Mouse (Mus musculus) neural tube, embryonic 14.5 days (tissue): ENCODE data around the gene Slc35f6. TPM values are rescaled to one million over a fixed set of nuclear protein-coding genes. Genes with fewer than 3 reads are reported as not detected.

ENCODE experiments used
- ATAC-seq: fragments of 200-750 bp; cut with Nextera tagmentation; 2 replicates; pipeline ENCODE4 v1.8.0; 2017; ENCODE audit warnings: low read depth, mild to moderate bottlenecking, moderate TSS enrichment, moderate library complexity
- H3K27ac ChIP-seq: fragments of 300-500 bp; sonication (generic); 2 replicates; pipeline ENCODE4 v1.5.1; 2014; ENCODE audit warnings: low read depth, mild to moderate bottlenecking, control low read depth, low read length, moderate library complexity, mixed read lengths
- H3K27me3 ChIP-seq: fragments of 300-500 bp; sonication (generic); 2 replicates; pipeline ENCODE4 v1.6.1; 2014; ENCODE audit warnings: low read length; ENCODE audit not compliant: control insufficient read depth, insufficient read depth
- H3K36me3 ChIP-seq: fragments of 300-500 bp; sonication (generic); 2 replicates; pipeline ENCODE4 v1.6.1; 2014; ENCODE audit warnings: low read length, mixed read lengths; ENCODE audit not compliant: control insufficient read depth, insufficient read depth
- H3K4me1 ChIP-seq: fragments of 300-500 bp; sonication (generic); 2 replicates; pipeline ENCODE4 v1.6.1; 2014; ENCODE audit warnings: low read length; ENCODE audit not compliant: control insufficient read depth, insufficient read depth
- H3K4me2 ChIP-seq: fragments of 300-500 bp; sonication (generic); 2 replicates; pipeline ENCODE4 v1.6.1; 2014; ENCODE audit warnings: mild to moderate bottlenecking, low read depth, low read length, control low read depth
- H3K4me3 ChIP-seq: fragments of 300-500 bp; sonication (generic); 2 replicates; pipeline ENCODE4 v1.5.1; 2014; ENCODE audit warnings: low read depth, low read length, control low read depth, mixed read lengths
- H3K9ac ChIP-seq: fragments of 300-500 bp; sonication (generic); replicated peaks from 2 replicates; pipeline ENCODE4 v1.6.1; 2014; ENCODE audit warnings: low read depth, mild to moderate bottlenecking, control low read depth, low read length, mixed read lengths
- H3K9me3 ChIP-seq: fragments of 300-500 bp; sonication (generic); 2 replicates; pipeline ENCODE4 v1.6.1; 2016; ENCODE audit warnings: low read length; ENCODE audit not compliant: control insufficient read depth
- WGBS: fragments of 180-500 bp; shearing (Covaris S2); extraction: QIAGEN DNeasy Blood & Tissue Kit; methylation state at CpG from one replicate; pipeline ENCODE4 v1.1.7; 2014; 5-methylcytosine and 5-hydroxymethylcytosine counted together
- polyA plus RNA-seq: library from polyadenylated mRNA; unstranded; fragments of >200 nt; fragmentation: Nextera tagmentation; extraction: Ambion mirVana; gene quantifications from 2 replicates; pipeline ENCODE4 v1.2.1, GENCODE M21; 2014

Slc35f6 gene
- polyA plus RNA-seq, 1 experiment from 2014 or later = 37.1 TPM

DNA sequence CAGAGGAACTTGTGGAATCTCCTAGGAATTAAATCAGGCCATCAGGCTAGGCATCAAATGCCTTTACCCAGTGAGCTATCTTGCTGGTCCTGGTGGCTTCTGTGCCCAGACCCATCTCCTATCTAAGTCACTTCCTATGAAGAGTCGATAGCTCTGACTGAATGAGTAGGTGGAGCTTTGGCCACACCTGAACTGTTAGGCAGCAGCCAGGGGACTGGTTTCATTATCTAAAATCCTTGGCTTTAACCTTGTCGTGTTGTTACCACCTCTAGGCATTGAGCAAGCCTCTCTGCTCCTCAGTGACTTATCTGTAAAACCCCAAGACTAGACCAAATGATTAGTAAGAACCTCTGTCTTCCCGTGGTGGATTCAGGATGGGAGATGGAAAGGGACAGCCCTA, 30.4 kb upstream of the Slc35f6 start:
- Histone ChIP-seq H3K4me1 (peaks cover 4% of the 10 kb centered on the region), H3K4me2 (no peak overlapping the region), H3K4me3 (no peak overlapping the region), H3K36me3 (no peaks in the 10 kb centered on the region), H3K9me3 (no peaks in the 10 kb centered on the region), H3K27ac (no peak overlapping the region), H3K9ac (no peak overlapping the region), H3K27me3 (peaks cover 13% of the 10 kb centered on the region)
- 33% methylated on average over 3 of the region's 3 CpGs for WGBS
- no peak for ATAC-seq

DNA sequence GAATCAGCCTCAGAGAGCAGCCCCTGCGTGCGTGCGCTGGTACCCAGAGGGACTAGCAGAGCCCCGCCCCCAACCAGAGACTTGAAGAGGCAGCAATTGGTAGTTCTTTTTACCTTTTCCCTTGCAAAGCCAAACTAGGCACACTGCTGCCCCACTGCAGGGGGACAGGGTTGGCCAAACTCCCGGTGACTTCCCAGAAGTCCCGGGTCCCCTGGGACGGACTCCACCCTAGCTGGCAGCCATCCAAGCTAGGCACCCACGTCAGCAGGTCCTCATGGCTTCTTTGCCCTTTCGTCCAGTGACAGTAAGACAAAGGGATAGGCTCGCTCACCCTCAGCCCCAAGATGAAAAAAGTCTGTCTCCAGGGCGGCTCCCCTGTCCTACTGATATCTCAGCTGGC, 29.9 kb upstream of the Slc35f6 start:
- peaks cover 4% of the 10 kb centered on the region for H3K4me1 ChIP-seq
- H3K4me2 ChIP-seq = no peak overlapping the region
- H3K9ac ChIP-seq = no peak overlapping the region
- H3K27ac ChIP-seq = no peak overlapping the region
- no peaks in the 10 kb centered on the region for H3K36me3 ChIP-seq
- WGBS = 42% methylated on average over 11 of the region's 11 CpGs
- H3K27me3 ChIP-seq = peaks cover 18% of the 10 kb centered on the region
- H3K9me3 ChIP-seq = no peaks in the 10 kb centered on the region
- no peak for ATAC-seq
- H3K4me3 ChIP-seq = no peak overlapping the region

DNA sequence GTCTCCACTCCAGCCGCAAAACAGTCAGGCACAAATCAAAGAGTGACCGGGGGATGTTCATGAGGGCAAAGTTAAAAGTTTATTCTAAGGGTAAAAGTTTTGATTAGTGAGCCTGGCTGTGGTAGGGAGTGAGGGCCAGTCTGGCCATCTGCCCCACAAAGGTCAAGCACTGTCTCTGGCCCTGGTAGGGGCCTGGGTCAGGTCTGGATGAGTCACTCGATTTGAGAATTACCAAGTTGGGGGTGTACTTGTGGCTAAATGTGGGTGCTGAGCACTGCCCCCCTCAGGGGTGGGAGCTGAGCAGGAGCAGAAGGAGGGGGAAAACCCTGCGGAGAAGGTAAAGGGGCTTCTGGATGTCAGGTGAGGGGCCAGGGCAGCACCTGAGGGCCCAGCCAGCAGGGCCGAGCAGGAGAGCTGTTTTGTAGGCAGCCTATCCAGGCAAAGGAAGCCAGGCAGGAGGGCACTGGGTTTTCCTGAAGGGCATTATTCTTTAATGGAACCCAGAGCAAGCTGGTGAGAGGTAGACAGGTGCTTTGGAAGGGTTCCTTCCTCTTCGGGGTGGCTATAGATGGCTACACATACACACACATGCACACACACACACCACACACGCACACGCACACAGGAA, 29.2 kb upstream of the Slc35f6 start:
- H3K27ac ChIP-seq = no peak overlapping the region
- no peaks in the 10 kb centered on the region for H3K9me3 ChIP-seq
- H3K36me3 ChIP-seq = no peaks in the 10 kb centered on the region
- no peak overlapping the region for H3K4me2 ChIP-seq
- peaks cover 4% of the 10 kb centered on the region for H3K4me1 ChIP-seq
- peaks cover 20% of the 10 kb centered on the region for H3K27me3 ChIP-seq
- no peak for ATAC-seq
- H3K4me3 ChIP-seq = no peak overlapping the region
- WGBS = 87% methylated on average over 8 of the region's 8 CpGs
- no peak overlapping the region for H3K9ac ChIP-seq

DNA sequence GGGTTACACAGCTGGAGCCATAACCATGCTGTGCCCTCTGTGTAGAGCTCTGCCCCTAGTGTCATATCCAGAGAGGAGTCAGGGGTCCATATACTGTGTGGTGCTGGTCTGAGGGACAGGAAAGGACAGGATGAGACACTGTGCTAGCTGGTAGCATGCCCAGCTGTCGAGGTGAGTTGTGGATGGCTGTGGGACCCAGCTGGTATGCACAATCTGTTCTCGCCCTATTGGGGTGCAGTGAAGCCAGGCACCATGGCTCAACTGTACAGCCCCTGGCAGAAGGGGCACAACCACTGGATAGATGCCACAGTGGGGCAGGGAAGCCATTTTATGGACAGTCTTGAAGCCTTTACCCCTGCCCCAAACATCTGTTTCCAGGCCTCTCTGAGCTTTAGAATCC, 28.5 kb upstream of the Slc35f6 start:
- H3K4me1 ChIP-seq = peaks cover 4% of the 10 kb centered on the region
- H3K27ac ChIP-seq = no peak overlapping the region
- WGBS = 72% methylated on average over 2 of the region's 2 CpGs
- H3K27me3 ChIP-seq = peaks cover 20% of the 10 kb centered on the region
- no peak overlapping the region for H3K4me3 ChIP-seq
- no peaks in the 10 kb centered on the region for H3K36me3 ChIP-seq
- ATAC-seq = no peak
- H3K9ac ChIP-seq = no peak overlapping the region
- no peak overlapping the region for H3K4me2 ChIP-seq
- H3K9me3 ChIP-seq = no peaks in the 10 kb centered on the region

DNA sequence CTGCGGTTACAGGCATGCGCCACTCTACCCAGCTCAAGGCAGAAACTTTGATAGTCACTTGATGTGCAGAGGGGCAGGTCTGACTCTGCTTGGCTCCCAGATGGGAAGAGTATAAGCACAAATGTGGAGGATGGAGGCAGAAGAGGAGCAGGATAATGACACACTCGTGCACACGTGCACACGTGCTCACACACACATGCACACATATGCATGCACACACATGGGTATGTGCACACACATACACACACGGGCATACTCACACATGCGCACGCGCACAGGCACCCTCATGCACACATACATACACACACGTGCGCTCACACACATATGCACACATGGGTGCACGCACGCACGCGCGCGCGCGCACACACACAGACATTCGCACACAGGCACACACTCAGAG, 27.2 kb upstream of the Slc35f6 start:
- no peak overlapping the region for H3K27ac ChIP-seq
- no peak for ATAC-seq
- H3K4me2 ChIP-seq = no peak overlapping the region
- no peaks in the 10 kb centered on the region for H3K36me3 ChIP-seq
- no peaks in the 10 kb centered on the region for H3K9me3 ChIP-seq
- H3K9ac ChIP-seq = no peak overlapping the region
- H3K4me1 ChIP-seq = peaks cover 4% of the 10 kb centered on the region
- peaks cover 20% of the 10 kb centered on the region for H3K27me3 ChIP-seq
- WGBS = 96% methylated on average over 20 of the region's 20 CpGs
- no peak overlapping the region for H3K4me3 ChIP-seq

DNA sequence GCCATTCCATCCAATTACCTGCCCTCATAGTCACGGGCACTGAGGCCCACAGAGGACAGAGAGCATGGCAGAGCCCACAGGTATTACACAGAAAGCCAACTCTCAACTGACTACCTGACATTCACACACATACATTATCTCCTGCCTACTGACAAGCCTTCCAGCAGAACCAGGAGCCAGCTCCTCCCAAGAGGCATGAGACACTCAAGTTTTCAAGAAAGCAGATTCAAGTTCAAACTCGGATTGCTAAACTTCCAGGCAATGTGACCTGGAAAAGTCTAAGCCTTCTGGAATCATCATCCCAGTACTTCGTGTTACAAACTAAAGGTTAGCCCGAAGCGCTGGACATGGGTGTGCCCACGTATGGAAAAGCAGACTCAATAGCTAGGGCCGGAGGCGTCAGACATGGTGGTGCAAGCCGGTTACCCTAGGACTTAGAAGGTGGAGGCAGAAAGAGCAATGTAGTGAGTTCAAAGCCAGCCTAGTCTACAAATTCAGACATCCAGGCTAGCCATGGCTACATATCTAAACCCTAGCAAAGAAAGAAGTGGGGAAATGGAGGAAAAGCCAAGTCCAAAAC, 26.4 kb upstream of the Slc35f6 start:
- H3K9me3 ChIP-seq = no peaks in the 10 kb centered on the region
- no peak for ATAC-seq
- no peak overlapping the region for H3K27ac ChIP-seq
- peaks cover 4% of the 10 kb centered on the region for H3K4me1 ChIP-seq
- no peaks in the 10 kb centered on the region for H3K36me3 ChIP-seq
- H3K27me3 ChIP-seq = peaks cover 20% of the 10 kb centered on the region
- H3K4me3 ChIP-seq = no peak overlapping the region
- no peak overlapping the region for H3K4me2 ChIP-seq
- H3K9ac ChIP-seq = no peak overlapping the region
- 92% methylated on average over 9 of the region's 9 CpGs for WGBS

DNA sequence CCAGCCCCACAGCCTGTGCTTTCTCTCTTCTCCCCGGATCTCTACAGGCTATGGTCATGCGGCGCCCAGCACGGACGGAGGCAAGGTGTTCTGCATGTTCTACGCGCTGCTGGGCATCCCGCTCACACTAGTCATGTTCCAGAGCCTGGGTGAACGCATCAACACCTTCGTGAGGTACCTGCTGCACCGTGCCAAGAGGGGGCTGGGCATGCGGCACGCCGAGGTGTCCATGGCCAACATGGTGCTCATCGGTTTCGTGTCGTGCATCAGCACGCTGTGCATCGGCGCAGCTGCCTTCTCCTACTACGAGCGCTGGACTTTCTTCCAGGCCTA, 25.9 kb upstream of the Slc35f6 start:
- no peaks in the 10 kb centered on the region for H3K36me3 ChIP-seq
- peak overlapping the region; percentile 28 for H3K4me3 ChIP-seq
- 45% methylated on average over 22 of the region's 22 CpGs for WGBS

DNA sequence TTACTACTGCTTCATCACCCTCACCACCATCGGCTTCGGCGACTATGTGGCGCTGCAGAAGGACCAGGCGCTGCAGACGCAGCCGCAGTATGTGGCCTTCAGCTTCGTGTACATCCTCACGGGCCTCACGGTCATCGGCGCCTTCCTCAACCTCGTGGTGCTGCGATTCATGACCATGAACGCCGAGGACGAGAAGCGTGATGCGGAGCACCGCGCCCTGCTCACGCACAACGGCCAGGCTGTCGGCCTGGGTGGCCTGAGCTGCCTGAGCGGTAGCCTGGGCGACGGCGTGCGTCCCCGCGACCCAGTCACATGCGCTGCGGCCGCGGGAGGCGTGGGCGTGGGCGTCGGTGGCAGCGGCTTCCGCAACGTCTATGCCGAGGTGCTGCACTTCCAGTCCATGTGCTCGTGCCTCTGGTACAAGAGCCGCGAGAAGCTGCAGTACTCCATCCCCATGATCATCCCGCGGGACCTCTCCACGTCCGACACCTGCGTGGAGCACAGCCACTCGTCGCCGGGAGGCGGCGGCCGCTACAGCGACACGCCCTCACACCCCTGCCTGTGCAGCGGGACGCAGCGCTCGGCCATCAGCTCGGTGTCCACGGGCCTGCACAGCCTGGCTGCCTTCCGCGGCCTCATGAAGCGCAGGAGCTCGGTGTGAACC, 25.4 kb upstream of the Slc35f6 start:
- peak overlapping the region; percentile 28 for H3K4me3 ChIP-seq
- no peak overlapping the region for H3K27ac ChIP-seq
- peak overlapping the region; percentile 47; the same call in 1 of the 2 replicates for H3K9ac ChIP-seq
- ATAC-seq = peak; percentile 63
- peak overlapping the region; percentile 64 for H3K4me2 ChIP-seq
- peaks cover 4% of the 10 kb centered on the region for H3K4me1 ChIP-seq
- H3K9me3 ChIP-seq = no peaks in the 10 kb centered on the region
- no peaks in the 10 kb centered on the region for H3K36me3 ChIP-seq
- H3K27me3 ChIP-seq = peaks cover 20% of the 10 kb centered on the region
- WGBS = 2% methylated on average over 69 of the region's 69 CpGs

More for the DNA sequence above, 25.9 kb upstream of the Slc35f6 start:
- Histone ChIP-seq H3K9ac (peak overlapping the region; percentile 47; the same call in 1 of the 2 replicates), H3K27me3 (peaks cover 20% of the 10 kb centered on the region), H3K4me1 (peaks cover 4% of the 10 kb centered on the region), H3K4me2 (peak overlapping the region; percentile 64), H3K9me3 (no peaks in the 10 kb centered on the region), H3K27ac (no peak overlapping the region)
- no peak for ATAC-seq

DNA sequence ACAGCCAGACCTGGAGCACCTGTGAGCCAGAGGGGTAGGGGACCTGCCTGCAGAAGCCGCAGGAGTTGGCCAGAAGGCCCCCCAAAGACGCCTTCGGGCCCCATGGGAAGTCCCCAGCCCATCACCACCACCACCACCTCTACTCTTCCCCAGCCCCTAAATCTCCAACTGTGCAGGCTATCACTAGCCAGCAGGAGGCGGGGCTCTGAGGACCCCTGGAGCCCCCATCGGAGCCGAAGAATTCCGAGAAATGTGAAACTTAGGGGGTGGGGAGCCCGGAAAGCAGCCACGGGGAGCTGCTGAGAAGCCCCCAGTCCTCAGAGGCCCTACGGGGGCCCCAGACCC, 24.9 kb upstream of the Slc35f6 start:
- no peak overlapping the region for H3K27ac ChIP-seq
- peaks cover 4% of the 10 kb centered on the region for H3K4me1 ChIP-seq
- no peak; the same call in 1 of the 2 replicates for ATAC-seq
- H3K36me3 ChIP-seq = no peaks in the 10 kb centered on the region
- H3K9ac ChIP-seq = peak overlapping the region; percentile 47; the same call in 1 of the 2 replicates
- no peaks in the 10 kb centered on the region for H3K9me3 ChIP-seq
- peak overlapping the region; percentile 28 for H3K4me3 ChIP-seq
- H3K27me3 ChIP-seq = peaks cover 20% of the 10 kb centered on the region
- WGBS = 3% methylated on average over 10 of the region's 10 CpGs
- peak overlapping the region; percentile 64 for H3K4me2 ChIP-seq
